Mouse (Mus musculus): ENCODE measurements around the gene Gclm. TPM values are rescaled to one million over a fixed set of nuclear protein-coding genes. Genes with fewer than 3 reads are reported as not detected.
A peak's percentile ranks its signal among the peaks of the same experiment; 100 is the strongest.
"Not testable (repeated sequence)": the region's sequence is repeated elsewhere in the genome, so short reads cannot be mapped to it uniquely, and the experiment has no call there.

The Gclm gene
- 38.2 and 43.4 TPM in 2 replicates for polyA plus RNA-seq (2012; rRNA removed)

DNA sequence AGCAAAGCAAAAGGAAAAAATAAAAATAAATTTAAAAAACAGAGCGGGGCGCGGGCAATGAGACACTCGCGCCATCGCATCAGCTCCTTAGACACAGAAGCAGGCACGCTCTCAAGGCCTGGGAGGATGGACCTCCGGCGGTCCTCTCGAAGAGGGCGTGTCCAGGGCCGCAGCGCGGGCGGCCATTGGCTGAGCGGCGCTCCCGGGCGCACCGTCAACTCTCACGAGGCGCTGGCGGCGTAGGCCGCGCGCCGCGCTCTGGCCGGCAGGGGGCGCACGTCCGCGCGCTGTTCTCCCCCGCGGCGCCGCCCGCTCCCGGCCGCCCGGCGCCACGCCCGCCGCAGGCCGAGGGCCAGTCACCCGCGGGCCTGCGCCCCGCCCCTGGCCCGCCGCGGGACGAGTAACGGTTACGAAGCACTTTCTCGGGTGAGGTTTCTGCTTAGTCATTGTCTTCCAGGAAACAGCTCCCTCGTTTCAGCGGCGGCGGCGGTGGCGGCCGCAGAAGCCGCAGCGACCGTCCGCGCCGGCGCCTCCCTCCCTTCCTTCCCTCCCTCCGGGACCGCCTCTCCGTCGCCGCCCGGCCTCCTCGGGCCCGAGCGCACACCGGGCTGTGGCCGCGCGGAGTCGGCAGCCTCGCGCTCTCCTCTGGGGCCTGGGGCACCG, at the start of gene Gclm:
Gene Gclm, plus strand, starts transcription at position 343 of the 663 bp plus-strand sequence.
- DNase-seq (ENCODE audit: extremely low spot score in 1 of 2, low spot score in 1 of 2) = peak; percentile 83 to 94

DNA sequence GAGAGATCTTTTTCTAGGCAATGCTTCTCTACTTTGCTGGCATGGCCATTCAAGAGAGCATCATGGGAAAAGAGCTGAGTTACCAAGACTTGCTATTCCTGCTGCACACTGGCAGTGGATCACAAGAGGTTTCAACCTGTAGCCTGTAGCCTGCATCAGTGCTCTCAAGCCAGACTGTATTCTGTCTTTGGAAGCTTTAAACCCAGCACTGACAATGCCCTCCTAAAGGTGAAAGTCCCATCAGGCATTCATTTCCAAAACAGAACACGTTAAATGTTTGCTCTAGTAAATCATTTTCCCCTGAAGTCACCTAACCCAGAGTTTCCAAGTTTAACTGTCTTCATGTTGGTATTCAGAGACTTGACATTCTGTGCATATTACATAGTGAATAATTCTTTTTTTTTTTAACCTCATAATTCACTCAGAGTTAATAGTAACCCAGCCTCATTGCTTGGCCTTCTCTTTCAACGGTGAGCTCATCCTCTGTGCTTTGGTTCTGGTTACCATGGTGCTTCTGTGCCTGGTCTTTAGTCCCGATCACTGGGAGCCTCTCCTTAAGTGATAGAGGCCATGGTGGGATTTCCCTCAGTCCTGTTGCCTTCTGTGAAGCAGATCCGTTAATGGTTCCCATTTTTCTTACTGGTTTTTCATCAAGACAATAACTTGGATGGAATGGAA, 48.6 kb upstream of the Gclm start:
- no peak for DNase-seq (ENCODE audit: extremely low spot score in 1 of 2, low spot score in 1 of 2)

DNA sequence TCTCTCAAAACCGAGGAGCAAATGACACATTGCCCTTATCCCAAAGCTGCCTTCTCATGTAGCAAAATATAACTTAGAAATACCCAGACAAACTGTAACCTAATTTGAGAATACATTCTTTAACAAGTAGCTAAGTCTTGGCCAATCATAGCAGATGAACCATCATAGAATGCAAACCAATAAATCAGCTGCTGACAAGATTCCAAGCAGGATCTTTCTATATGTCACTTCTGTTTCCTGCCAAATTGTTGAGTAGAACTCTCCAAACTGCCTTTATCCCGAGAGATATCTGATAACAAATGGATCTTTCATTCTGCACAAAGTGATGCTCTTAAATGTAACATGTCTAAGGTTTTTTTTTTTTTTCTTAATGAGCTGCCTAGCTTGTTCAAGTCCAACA, 46.8 kb upstream of the Gclm start:
- DNase-seq (ENCODE audit: extremely low spot score in 1 of 2, low spot score in 1 of 2) = no peak

DNA sequence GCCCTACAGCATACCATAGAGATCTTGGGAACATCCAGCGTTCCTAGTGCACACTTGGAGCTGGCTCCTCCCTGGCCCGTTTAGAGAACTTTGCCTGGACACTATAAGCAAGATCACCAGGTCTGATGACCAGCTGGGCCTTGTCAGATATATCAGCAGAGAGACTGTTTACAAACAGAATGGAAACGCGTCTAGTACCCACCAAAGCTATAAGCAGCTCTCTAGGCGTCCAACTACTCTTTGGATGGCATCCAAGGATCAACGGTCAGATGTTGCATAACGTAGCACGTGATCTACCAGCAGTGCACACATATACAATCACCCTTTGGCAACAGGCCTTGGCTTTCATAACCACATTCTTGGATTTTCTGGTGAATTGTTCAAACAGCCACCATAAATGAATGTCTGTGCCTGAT, 46.4 kb upstream of the Gclm start:
- DNase-seq (ENCODE audit: extremely low spot score in 1 of 2, low spot score in 1 of 2) = no peak

DNA sequence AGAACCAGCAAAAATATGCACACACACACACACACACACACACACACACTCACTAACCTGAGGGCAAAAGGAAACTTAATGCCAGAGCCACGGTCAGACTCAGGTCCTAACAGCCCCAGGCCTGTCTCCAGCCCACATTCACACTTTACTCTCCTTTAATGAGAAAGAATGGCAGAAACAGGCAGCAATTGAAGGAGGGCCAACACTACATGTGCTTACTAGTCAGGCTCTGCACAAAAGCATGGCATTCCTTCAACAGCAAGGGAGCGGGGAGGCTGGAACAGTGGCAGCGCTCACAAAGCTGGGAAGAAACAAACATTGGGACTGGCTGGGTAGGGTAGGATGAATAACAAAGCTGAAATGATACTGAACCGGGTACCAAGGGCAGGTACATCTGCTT, 45.8 kb upstream of the Gclm start:
- no peak for DNase-seq (ENCODE audit: extremely low spot score in 1 of 2, low spot score in 1 of 2)

DNA sequence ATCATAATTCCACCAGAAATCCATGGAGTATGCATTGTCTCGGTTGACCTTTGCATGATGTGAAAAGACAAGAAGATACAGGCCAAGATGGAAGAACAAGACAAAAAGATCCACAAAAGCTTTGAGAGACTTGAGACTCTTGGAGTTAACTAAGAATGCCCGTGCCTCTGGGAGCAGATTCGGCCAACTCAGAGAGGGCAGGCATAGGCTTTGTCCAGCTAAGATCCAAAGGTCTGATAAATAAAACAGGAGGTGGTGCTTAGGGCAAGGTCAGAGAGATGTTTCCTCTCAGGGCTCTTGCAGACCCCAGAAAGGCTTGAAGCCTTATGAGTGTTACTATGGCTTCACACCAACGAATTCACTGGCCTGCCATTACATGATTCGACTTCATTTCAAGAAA, 45.3 kb upstream of the Gclm start:
- DNase-seq (ENCODE audit: extremely low spot score in 1 of 2, low spot score in 1 of 2) = no peak

DNA sequence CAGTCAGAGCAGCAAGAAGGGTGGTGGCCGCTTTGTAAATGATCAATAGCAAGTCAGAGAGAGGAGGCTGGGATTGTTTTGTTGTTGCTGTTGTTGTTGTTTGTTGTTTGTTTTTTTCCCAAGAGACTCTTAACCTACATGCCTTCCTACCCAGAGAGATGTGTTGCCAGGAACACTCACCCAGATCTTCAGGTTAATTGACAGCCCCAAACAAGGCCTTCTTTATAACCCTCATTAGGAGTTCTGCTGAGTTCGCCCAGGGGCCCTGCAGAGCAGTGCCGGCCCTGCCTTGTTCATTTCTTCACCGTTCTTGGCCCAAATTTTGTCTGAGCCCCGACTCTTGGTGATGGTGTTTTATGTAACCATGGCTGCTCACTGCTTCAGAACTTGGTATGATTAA, 44.9 kb upstream of the Gclm start:
- DNase-seq (ENCODE audit: extremely low spot score in 1 of 2, low spot score in 1 of 2) = peak; percentile 3 to 12

DNA sequence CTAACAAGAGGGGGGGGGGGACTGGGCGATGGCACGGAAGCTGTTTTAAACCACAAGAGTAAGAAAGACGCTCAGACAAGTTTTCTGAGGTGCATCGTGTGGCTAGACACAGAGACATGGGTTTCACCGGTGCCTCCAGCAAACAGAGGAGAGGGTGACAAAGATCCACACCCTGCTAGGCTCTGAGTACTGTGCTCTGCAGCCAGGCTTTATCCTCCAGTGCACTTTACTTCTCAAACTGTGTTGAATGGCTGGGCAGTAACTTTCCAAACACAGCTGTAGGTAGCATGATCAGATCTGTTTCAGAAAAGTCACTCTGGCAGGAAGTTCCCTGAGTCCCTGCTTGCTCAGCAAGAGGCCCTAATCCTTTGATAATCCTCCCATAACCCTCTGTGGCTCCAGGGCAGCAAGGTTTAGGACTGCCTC, 43.0 kb upstream of the Gclm start:
- DNase-seq (ENCODE audit: extremely low spot score in 1 of 2, low spot score in 1 of 2) = no peak

DNA sequence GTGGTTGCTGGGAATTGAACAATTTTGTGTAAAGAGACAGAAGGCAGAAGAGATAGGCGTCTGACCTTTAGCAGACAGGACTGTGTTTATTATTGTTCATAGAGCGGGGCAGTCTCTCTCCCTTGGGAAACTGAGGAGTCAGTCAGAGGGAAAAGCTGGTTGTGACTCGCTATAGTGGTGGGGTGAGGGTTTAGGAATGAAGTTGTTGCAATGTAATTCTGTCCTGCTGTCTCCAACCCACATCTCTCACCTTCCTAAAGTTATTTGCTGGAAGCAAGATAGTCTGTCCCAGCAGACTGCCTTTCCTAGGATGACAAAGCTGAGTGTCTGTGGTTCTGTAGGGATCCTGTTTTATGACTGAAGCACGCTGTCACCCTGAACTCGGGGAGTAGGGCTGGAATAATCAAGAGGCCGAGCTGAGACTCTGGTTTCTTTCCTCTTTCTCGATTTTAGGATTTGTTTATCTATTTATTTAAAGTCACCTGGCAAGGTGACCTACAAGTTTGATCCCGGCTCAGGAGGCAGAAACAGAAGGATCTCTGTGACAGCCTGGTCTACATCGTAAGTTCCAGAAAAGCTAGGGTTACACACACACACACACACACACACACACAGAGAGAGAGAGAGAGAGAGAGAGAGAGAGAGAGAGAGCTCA, 41.6 kb upstream of the Gclm start:
- no peak for DNase-seq (ENCODE audit: extremely low spot score in 1 of 2, low spot score in 1 of 2)

DNA sequence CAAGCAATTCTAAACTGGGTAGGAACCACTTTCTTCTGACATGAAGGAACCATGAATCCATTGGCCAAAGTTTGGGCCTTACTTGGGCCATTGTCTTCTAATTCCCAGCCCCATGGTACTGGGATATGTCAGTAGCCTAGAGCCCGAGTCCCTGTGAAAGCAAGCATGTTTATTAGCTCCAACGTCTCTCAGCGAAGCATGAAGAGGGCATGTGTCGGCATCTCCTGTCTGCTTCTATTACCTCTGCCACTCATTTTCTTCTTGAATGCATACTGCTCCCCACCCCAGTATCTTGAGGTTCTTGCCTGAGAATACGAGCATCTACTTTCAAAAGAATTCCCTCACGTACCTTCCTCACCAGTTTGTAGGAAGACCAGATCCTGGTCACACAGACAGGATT, 39.6 kb upstream of the Gclm start:
- DNase-seq (ENCODE audit: extremely low spot score in 1 of 2, low spot score in 1 of 2) = no peak

DNA sequence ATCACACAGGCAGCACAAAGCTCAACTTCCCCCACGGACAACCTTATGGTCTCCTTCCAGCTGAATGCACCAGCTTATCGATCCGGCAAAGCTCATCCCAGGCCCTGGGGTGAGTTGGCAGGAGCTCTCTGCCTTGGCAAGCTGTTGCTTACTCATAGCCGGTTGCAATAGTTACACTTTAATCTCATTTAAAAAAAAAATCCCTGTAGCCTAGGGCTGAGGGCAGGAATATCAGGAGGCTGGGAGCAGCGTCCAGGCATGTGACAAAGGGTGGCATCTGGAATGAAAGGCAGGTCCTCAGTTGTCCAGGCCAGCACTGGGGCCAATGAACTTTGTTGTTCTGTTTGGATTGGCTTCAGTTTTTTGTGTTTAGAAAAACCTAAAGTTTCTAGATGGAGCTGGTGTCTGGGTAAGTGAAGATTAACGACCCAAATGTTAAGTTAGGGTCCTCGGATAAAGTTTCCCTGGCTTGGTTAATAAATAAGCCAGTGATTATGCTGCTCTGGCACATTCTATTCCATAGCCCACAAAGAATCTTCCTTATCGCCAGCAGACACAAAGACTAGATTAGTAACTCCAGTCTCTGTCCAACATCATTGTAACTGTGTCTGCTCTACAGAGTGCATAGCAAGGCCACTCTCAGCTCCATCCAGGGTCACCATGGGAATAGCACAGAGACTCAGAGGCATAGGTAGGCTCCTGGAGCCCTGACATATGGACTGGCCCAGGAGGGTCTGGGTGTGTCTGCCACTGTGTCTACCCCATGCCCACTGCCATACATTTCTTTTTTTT, 38.9 kb upstream of the Gclm start:
- no peak for DNase-seq (ENCODE audit: extremely low spot score in 1 of 2, low spot score in 1 of 2)

DNA sequence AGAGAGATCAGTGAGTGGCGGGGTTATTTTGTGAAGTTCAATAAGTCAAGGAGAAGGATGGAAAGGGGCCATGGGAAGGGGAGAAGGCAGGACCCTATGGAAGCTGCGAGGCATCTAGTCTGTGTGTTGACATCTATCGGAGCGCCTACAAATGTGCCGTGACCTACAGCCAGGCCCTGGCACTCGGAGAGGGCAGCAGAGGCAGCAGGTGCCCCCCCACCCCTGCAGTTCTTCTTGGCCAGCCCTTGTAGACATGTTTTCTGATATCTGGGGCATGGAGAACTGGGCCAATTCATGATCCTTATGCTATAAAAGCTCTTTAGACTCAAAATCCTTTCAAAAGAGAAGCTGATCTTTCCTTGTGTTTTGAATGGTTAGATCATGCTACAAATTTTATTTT, 37.6 kb upstream of the Gclm start:
- no peak for DNase-seq (ENCODE audit: extremely low spot score in 1 of 2, low spot score in 1 of 2)

DNA sequence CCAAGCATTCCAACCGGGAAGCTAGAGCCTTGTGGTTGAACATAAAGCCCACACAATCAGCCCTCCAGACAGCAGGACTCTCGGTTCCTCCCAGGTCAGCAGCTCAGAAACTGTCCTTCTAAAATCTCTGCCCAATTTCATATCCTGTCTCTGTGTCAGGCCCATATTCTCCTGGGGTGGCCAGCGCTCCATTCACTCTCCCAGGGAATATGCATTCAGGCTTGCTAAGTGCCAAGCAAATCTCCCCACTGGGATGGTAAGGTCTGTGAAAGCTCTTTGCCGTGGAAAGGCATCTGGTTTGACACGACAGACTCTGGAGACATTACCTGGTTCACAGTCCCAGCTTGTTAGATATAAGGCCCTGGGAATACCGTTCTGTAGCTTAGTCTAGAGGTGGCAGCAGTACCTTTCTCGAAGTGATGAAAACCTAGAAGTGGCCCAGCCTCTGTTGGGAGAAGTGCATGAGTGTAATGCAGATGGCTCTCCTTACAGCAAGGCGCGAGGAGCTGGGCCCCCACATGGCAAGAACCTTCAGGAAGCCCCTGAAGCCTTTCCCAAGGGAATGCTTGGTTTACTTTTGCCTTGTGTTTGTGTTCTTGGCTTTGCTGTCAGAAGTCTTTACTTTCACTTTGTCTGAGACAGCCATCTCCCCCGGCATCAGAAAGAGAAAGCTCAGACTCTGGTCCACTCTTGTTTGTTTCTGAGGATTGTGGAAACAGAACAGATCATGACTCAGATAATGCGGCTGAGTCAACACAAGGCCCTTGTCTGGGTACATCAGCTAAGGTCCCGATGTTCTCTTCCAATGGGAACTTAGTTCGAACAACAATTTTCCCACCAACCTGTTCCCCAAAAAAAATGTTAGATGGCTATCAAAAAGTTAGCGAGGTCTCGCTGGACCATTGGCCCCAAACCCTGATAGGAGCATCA, 36.8 kb upstream of the Gclm start:
- no peak for DNase-seq (ENCODE audit: extremely low spot score in 1 of 2, low spot score in 1 of 2)

DNA sequence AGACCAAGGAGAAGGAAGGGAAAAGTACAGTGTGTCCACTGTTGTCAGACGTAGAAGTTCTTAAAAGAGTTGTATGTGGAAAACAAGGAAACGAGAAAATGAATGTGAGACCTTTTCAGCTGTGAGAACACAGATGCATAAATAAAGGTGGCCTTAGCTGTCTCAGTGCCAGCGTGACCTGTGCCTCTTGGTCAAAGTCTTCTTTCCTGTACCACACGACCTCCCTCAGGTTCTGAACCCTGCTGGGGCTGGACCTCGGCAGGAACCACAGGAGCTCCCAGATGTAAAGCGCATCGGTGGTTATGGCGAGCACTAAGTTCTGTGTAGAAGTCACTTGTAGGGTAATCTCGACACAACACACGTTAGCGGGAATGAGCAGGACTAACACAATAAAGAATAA, 35.8 kb upstream of the Gclm start:
- no peak for DNase-seq (ENCODE audit: extremely low spot score in 1 of 2, low spot score in 1 of 2)

DNA sequence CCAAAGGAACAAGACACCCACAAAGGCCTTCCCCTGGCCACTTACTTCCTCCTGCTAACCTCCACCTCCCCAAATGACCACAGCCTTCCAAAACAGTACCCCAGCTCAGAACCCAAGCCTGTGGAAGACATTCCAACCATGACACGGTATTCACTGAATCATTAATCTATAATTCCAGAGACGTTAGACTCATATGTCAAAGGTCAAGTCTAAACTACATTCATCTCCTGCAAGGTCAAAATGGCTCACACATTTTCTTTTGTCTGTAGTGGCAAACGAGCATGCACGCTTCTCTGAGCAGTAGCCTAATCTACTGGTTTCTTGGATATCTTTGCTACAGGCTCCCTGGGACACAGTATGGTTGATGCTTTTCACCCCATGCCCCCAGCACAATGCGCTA, 34.9 kb upstream of the Gclm start:
- no peak for DNase-seq (ENCODE audit: extremely low spot score in 1 of 2, low spot score in 1 of 2)

DNA sequence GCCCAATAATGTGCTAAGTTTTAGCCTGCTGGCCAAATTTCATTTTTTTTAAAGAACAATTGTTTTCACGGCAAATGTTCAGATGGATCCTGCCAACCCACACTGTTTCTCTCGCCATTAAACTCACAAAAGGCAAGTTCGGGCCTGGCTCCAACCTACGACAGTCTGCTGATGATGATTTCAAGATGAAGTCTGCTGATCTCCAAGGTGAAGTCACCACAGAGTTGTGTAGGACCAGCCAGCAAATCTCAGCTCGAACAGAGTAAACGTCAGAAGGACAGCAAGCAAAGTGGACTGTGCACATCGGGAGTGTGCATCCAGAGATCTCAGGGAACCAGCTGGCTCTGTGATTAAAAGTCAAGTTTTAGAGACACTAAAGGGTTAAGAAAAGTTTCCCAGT, 34.5 kb upstream of the Gclm start:
- DNase-seq (ENCODE audit: extremely low spot score in 1 of 2, low spot score in 1 of 2) = no peak

DNA sequence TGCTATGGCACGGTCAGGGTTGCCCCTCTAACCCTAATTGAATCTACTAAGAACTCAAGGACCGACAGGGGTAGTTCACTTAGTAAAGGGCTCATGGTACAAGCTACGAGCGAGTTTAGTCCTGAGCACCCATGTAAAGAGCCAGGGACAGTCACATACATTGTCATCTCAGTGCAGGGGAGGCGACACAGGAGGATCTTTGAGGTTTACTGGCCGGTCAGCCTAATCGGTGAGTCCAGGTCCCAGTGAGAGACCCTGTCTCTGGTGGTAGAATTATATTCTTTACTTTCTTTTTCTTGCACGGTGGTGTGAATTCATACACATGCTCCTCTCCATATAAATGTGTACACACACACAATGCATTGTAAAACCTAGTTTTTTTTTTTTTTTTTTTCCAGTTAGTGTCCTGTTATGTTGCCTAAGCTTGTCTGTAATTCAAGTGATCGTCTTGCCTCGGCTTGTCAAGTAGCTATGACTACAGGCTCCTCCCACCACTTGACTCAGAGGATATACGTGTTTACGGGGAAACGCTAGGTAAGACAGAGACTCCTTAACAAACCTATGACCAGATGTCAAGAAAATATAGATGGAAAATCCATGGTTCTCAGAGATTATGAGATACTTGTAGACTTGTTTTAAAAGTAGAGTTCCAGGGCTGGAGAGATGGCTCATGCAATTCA, 33.8 kb upstream of the Gclm start:
- no peak for DNase-seq (ENCODE audit: extremely low spot score in 1 of 2, low spot score in 1 of 2)

DNA sequence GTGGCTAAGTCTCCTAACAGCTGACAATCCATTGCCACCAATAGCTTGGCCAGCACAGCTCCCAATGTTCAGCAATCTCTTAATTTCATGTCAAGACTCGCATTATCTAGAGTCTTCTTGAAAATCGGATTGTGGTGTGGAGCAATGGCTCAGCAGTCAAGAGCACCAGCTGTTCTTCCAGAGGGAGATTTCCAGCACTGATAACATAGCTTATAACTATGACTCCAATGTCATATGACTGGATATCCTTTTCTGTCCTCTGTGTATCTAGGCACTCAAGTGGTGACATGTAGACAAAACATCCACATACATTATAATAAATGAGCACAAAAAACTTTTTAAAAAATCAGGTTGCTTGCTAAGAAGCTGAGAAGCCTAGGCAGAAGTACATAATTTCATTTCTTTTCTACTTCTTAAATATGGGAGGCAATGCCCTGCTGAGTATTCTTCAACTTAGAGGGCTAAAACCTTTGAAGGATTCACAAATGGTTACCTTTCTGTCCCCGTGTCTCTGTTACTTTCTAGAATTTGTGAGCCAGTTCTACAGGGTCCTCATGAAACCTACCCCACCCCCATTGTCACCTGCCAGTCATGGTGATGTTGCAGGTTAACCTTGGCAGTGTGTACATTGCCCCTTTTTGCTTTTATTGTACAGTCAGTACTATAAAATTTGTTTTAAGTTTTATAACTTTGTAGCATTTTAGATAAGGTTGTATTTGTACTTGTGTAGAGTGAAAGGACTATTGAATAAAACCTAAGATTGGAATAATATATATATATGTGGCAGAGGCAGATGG, 23.9 kb upstream of the Gclm start:
- DNase-seq (ENCODE audit: extremely low spot score in 1 of 2, low spot score in 1 of 2) = no peak

DNA sequence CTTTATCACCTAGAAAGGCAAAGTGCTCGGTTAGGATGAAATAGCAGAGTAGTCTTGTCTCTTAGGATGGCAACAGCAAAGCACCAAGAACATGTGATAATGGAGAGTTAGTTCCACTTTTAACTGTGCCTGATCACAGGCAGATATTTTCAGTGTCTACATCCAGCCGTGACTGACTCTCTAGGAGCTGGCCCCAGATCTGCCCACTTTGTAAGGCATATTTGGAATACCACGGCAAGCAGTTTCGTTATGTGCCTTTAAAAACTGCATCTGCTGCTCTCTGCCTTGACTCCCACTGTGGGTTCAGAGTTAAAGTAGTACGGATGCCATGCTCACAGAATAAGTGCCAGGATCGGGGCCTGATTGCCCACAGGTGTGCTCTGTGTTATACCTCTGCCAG, 18.4 kb upstream of the Gclm start:
- not testable (repeated sequence) for DNase-seq (ENCODE audit: extremely low spot score in 1 of 2, low spot score in 1 of 2)
